Comparison of ENCODE assay signal across 13 mouse cellular contexts in genomic region chr1:42238408-42238807, GRCm38 (mm10).
DNase-seq lines count a peak whose midpoint lies in the region; ATAC-seq and TF ChIP-seq lines count a peak whose summit lies in the region.
"Had no signal": no experiment of that assay in that cellular context is flagged by ENCODE, and none has a peak within 500 bp of the region (broad histone marks: within the 10 kb centered on the region; RNA-seq: fewer than 3 reads in every experiment).

No protein-coding gene starts in this region.

- H3K4me3 ChIP-seq in heart, adult 2 months, result no peak overlapping the region
- H3K4me3 ChIP-seq in heart, embryonic 12.5 days, result no peak overlapping the region
- no peak overlapping the region for H3K4me3 ChIP-seq in liver, embryonic 14.5 days (ENCODE audit: insufficient read depth in 1 of 2, low read depth in 2 of 2, low read length in 2 of 2)
- H3K4me3 ChIP-seq in liver, embryonic 12.5 days, result no peak overlapping the region
- H3K4me3 ChIP-seq: forebrain, embryonic 10.5 days; kidney, embryonic 15.5 days; liver, embryonic 15.5 days; megakaryocyte, embryonic 14.5 days had no signal

- POLR2A ChIA-PET in Patski (lab: Charles Lee), result interaction anchor here (1.3 kb wide), 1 partner anchor 11 kb away, joined by 4 read pairs; no protein-coding TSS in a partner anchor

- TF ChIP-seq EP300 in heart, adult 2 months (IDR thresholded peaks at IDR 0.05; ENCODE audit: insufficient read depth, low read depth, low read length), result no peak
- no peak for TF ChIP-seq EP300 in liver, embryonic 14.5 days (IDR thresholded peaks at IDR 0.05; ENCODE audit: low read depth)

- peak; percentile 59 for TF ChIP-seq CTCF in heart, adult 2 months (IDR thresholded peaks at IDR 0.05)
- TF ChIP-seq CTCF in liver, embryonic 14.5 days (IDR thresholded peaks at IDR 0.05; ENCODE audit: low read depth), result peak; percentile 23; the same call in 1 of the 2 replicates
- TF ChIP-seq CTCF in Patski (IDR thresholded peaks at IDR 0.05), result peak; percentile 64

- no peak for TF ChIP-seq POLR2A in heart, adult 2 months (IDR thresholded peaks at IDR 0.05; ENCODE audit: insufficient read depth, low read depth, low read length)

- no peaks in the 10 kb centered on the region for H3K27me3 ChIP-seq in heart, adult 2 months (ENCODE audit: control insufficient read depth, insufficient read depth, low read length)
- H3K27me3 ChIP-seq in heart, embryonic 12.5 days (replicated peaks), result no peaks in the 10 kb centered on the region
- H3K27me3 ChIP-seq in liver, embryonic 14.5 days (ENCODE audit: control insufficient read depth, insufficient read depth, low read length), result no peaks in the 10 kb centered on the region
- H3K27me3 ChIP-seq in liver, embryonic 12.5 days (replicated peaks), result no peaks in the 10 kb centered on the region
- H3K27me3 ChIP-seq in Patski, result no peaks in the 10 kb centered on the region
- H3K27me3 ChIP-seq: kidney, embryonic 15.5 days; liver, embryonic 15.5 days; megakaryocyte, embryonic 14.5 days had no signal

- intact Hi-C loops in heart, adult 2 months (cut with DNase I), result loop anchor here (5.0 kb wide), 1 partner anchor 341 kb away; no protein-coding TSS in a partner anchor

- DNase-seq in heart, adult 2 months, result no peak
- DNase-seq in liver, embryonic 14.5 days (ENCODE audit: low read depth in 3 of 3, low spot score in 3 of 3), result no peak
- DNase-seq in Patski (ENCODE audit: low read depth, low spot score), result no peak
- peak; percentile 49 for DNase-seq in embryo, embryonic 11 days
- no peak for DNase-seq in layer of hippocampus, adult 8-10 months (ENCODE audit: low spot score in 2 of 2)
- DNase-seq: gastrocnemius, postnatal 36 days; right cerebral cortex, adult 18-20 months had no signal

- CTCF ChIA-PET in Patski (lab: Charles Lee), result interaction anchor here (1.2 to 2.3 kb wide), 2 partner anchors 9 to 10 kb away, joined by 3 to 8 read pairs; no protein-coding TSS in a partner anchor

- H3K9me3 ChIP-seq in heart, embryonic 12.5 days (replicated peaks), result no peaks in the 10 kb centered on the region
- no peaks in the 10 kb centered on the region for H3K9me3 ChIP-seq in liver, embryonic 14.5 days (ENCODE audit: control insufficient read depth, low read length)
- no peaks in the 10 kb centered on the region for H3K9me3 ChIP-seq in liver, embryonic 12.5 days (replicated peaks)
- H3K9me3 ChIP-seq: forebrain, embryonic 10.5 days; kidney, embryonic 15.5 days; liver, embryonic 15.5 days had no signal

- no peak overlapping the region for H3K27ac ChIP-seq in heart, adult 2 months
- no peak overlapping the region for H3K27ac ChIP-seq in heart, embryonic 12.5 days (ENCODE audit: poor library complexity, severe bottlenecking)
- H3K27ac ChIP-seq in liver, embryonic 14.5 days, result no peak overlapping the region
- H3K27ac ChIP-seq in liver, embryonic 12.5 days, result no peak overlapping the region
- H3K27ac ChIP-seq: forebrain, embryonic 10.5 days; kidney, embryonic 15.5 days; liver, embryonic 15.5 days had no signal

- in situ Hi-C loops in Patski (cut with MboI; ENCODE audit: low pct_unique_long_range_greater_than_20kb), result loop anchor here (25.0 kb wide), 1 partner anchor 976 kb away; no protein-coding TSS in a partner anchor

- H3K36me3 ChIP-seq in heart, adult 2 months (ENCODE audit: control insufficient read depth, insufficient read depth, low read length), result no peaks in the 10 kb centered on the region
- no peaks in the 10 kb centered on the region for H3K36me3 ChIP-seq in heart, embryonic 12.5 days
- H3K36me3 ChIP-seq in liver, embryonic 14.5 days (replicated peaks; ENCODE audit: control insufficient read depth, insufficient read depth, low read depth), result no peaks in the 10 kb centered on the region
- no peaks in the 10 kb centered on the region for H3K36me3 ChIP-seq in liver, embryonic 12.5 days
- H3K36me3 ChIP-seq: forebrain, embryonic 10.5 days; kidney, embryonic 15.5 days; liver, embryonic 15.5 days had no signal

- ATAC-seq in heart, embryonic 12.5 days (ENCODE audit: insufficient number of reproducible peaks, low FRiP score), result no peak
- ATAC-seq in liver, embryonic 14.5 days (ENCODE audit: insufficient read depth), result no peak
- no peak for ATAC-seq in liver, embryonic 12.5 days
- ATAC-seq in Patski, result no peak

- no peaks in the 10 kb centered on the region for H3K4me1 ChIP-seq in heart, adult 2 months (ENCODE audit: control insufficient read depth, insufficient read depth, low read length)
- H3K4me1 ChIP-seq in heart, embryonic 12.5 days (replicated peaks), result peaks cover 9% of the 10 kb centered on the region; the same call in 1 of the 2 replicates
- no peaks in the 10 kb centered on the region for H3K4me1 ChIP-seq in liver, embryonic 14.5 days (replicated peaks; ENCODE audit: control insufficient read depth in 2 of 2, insufficient read depth in 2 of 2, low read length in 1 of 2)
- no peaks in the 10 kb centered on the region for H3K4me1 ChIP-seq in liver, embryonic 12.5 days
- H3K4me1 ChIP-seq: liver, embryonic 15.5 days; megakaryocyte, embryonic 14.5 days had no signal

- 78% methylated on average over 3 of the region's 3 CpGs for WGBS in heart, adult 2 months
- WGBS in heart, embryonic 12.5 days, result 80% methylated on average over 3 of the region's 3 CpGs
- 60% methylated on average over 3 of the region's 3 CpGs for WGBS in liver, embryonic 14.5 days (ENCODE audit: insufficient replicate concordance)
- WGBS in liver, embryonic 12.5 days (ENCODE audit: insufficient replicate concordance), result 70% methylated on average over 3 of the region's 3 CpGs

- H3K79me2 ChIP-seq in heart, adult 2 months (replicated peaks; ENCODE audit: control insufficient read depth, insufficient read depth, low read length), result no peaks in the 10 kb centered on the region

- H3K9ac ChIP-seq in heart, adult 2 months (ENCODE audit: low read depth, low read length), result no peak overlapping the region
- H3K9ac ChIP-seq in heart, embryonic 12.5 days, result no peak overlapping the region
- H3K9ac ChIP-seq in liver, embryonic 14.5 days (replicated peaks), result no peak overlapping the region
- no peak overlapping the region for H3K9ac ChIP-seq in liver, embryonic 12.5 days
- H3K9ac ChIP-seq: kidney, embryonic 15.5 days; liver, embryonic 15.5 days had no signal

- H3K4me2 ChIP-seq in heart, embryonic 12.5 days, result no peak overlapping the region
- no peak overlapping the region for H3K4me2 ChIP-seq in liver, embryonic 14.5 days (ENCODE audit: low read depth)
- H3K4me2 ChIP-seq in liver, embryonic 12.5 days, result no peak overlapping the region
- H3K4me2 ChIP-seq: kidney, embryonic 15.5 days; liver, embryonic 15.5 days had no signal
